Mouse (Mus musculus) brain, embryonic 14.5 days (tissue): Measurements from ENCODE around the gene Rpl36.

Experiments used
- CTCF ChIP-seq: fragments of 200-500 bp; IDR thresholded peaks from 2 replicates; pipeline ENCODE4 v1.5.1; 2012; ENCODE audit warnings: inconsistent platforms, mild to moderate bottlenecking, moderate library complexity, borderline replicate concordance; ENCODE audit not compliant: insufficient read depth, insufficient read length; ENCODE audit errors: extremely low read depth
- POLR2A ChIP-seq: fragments of 200-500 bp; IDR thresholded peaks from 2 replicates; pipeline ENCODE4 v1.6.1; 2012; ENCODE audit warnings: mild to moderate bottlenecking, inconsistent platforms, borderline replicate concordance; ENCODE audit not compliant: poor library complexity, insufficient read depth, insufficient read length, severe bottlenecking; ENCODE audit errors: extremely low read depth

DNA sequence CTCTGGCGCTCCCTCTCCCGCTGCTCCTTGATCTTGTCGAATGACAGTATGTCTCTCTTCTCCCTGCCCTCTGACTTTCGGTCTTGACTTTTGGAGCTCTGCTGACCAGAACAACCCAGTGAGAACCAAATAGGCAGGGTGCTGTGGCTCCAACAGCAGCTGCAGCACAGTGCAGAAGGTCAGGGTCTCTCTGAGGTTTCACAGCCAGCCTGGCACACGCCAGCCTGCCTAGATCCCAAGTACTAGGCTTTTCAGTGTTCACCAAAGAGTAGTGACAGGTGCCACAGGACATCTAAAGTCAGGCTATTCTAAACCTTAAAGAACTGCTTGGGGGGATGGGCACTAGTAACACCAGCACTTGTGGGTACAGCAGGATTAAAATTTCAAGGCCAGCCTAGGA is 46.3 kb upstream of the Rpl36 start:
- TF ChIP-seq POLR2A = no peak
- no peak for TF ChIP-seq CTCF
